Mouse (Mus musculus) neutrophil, adult 83 days (primary cell): ENCODE measurements around the gene Nisch. TPM values are rescaled to one million over a fixed set of nuclear protein-coding genes. Genes with fewer than 3 reads are reported as not detected.

Experiments
- total RNA-seq, 2 experiments: library from RNA; stranded (reverse); gene quantifications; one replicate each; pipeline ENCODE4 v1.2.4; 2023

The Nisch gene
- total RNA-seq = 100 to 1,000 TPM; 298 to 310 TPM

DNA sequence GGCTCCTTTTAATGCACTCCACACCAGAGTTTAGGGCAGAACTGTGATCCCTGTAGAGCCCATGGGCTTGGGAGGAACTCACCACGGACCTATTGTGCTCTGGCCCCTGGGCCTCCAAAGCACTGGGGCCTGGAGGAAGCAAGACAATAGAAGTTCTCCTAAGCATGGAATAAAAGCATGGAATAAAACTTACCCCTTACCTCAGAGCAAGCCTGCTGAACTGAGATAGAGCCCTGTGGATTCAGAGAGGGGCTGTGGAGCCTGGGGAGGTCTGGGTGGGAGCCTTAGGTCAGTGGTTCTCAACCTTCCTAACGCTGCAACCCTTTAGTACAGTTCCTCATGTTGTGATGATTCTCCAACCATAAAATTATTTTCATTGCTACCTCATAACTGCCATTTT is at the start of gene Nisch:
Nisch (minus strand) TSS at position 101 of the 400 bp plus-strand sequence.

DNA sequence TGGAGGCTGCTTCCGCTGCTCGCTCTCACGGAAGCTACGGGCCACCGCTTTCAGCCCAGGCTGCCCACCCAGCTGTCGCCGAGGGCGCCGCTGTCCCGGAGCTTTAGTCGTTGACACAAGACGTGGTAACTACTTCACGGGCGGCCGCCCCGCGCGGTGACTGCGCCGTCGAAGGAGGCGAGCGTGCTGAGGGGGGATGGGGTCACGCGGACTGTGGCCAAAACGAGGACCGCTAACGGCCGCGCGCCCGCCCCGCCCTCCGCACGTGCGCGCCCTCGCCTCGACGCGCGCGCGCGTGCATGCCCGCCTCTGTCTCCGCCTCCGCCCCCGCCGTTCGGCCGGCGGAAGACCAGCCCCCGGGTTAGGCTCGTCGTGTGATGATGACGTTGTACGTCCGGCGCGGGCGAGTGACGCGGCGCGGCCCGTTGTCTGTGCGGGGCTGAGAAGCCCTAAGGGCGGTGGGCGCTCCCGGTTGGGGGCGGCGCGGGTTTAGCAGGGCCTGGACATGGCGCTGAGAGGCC is 34.4 kb upstream of the Nisch start, which contains the start of the genes Phf7 and Bap1:
Phf7 (minus strand) TSS at position 234 of the 521 bp plus-strand sequence.
Bap1 (plus strand) TSS at position 367 of the 521 bp plus-strand sequence.

DNA sequence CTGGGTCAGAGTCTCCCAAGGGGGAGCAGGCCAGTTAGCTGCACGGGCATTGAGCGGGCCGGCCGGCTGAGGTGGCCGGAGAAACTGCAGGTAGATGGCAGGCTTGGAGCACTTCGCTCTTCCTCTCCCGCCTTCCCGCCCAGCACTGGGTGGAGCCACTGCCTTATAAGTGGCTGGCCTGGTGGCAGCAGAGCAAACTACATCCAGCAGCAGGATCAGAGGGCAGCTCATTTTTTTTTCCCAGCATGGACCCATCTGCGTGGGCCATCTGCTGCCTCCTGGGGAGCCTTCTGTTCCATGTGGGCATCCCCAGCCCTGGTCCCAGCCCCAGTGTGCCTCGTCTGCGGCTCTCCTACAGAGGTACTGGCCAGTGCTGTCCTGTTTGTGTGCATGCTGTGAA is 920 bp upstream of the Nisch start, which contains the start of gene Sema3g:
Sema3g (plus strand) TSS at position 195 of the 400 bp plus-strand sequence.

DNA sequence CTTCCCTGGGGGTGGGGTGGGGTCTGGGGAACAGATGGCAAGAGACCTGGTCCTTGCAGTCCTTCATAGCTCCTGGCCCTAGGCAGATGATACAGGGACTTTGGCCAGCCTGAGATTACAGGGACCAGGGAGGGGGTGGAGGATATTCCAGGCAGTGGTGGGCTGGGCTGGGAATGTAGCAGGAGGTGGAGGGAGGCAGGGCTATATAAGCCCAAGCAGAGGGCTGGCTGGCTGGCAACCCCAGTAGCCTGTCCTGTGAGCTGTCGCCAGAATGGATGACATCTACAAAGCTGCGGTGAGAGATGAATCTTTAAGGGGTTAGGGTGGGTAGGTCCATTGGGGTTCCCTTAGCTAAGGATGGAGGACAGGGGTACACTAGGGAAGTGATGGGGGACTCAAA is 8.7 kb downstream of the Nisch start, which contains the start of gene Tnnc1:
Tnnc1 (plus strand) TSS at position 229 of the 400 bp plus-strand sequence.

DNA sequence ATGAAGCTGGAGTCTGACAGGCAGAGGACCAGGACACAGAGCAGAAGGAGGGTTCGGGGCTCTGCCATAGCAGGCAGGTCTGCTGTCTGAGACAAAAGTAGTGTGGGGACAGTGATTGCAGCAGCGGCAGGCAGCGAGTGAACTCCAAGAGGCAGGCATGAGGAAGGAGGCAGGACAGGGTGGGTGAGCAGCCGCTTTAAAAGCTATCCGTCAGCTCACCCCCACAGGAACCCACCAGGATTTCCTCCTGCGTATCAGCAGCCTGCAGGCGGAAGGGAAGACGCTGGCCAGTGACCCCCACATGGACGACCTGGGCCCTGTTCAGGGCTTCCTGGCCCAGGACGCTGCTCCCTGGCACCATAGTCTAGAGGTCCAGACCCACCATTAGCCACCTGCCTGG is 48.3 kb downstream of the Nisch start, which contains the start of gene Stab1:
Stab1 (minus strand) TSS at position 217 of the 400 bp plus-strand sequence.

DNA sequence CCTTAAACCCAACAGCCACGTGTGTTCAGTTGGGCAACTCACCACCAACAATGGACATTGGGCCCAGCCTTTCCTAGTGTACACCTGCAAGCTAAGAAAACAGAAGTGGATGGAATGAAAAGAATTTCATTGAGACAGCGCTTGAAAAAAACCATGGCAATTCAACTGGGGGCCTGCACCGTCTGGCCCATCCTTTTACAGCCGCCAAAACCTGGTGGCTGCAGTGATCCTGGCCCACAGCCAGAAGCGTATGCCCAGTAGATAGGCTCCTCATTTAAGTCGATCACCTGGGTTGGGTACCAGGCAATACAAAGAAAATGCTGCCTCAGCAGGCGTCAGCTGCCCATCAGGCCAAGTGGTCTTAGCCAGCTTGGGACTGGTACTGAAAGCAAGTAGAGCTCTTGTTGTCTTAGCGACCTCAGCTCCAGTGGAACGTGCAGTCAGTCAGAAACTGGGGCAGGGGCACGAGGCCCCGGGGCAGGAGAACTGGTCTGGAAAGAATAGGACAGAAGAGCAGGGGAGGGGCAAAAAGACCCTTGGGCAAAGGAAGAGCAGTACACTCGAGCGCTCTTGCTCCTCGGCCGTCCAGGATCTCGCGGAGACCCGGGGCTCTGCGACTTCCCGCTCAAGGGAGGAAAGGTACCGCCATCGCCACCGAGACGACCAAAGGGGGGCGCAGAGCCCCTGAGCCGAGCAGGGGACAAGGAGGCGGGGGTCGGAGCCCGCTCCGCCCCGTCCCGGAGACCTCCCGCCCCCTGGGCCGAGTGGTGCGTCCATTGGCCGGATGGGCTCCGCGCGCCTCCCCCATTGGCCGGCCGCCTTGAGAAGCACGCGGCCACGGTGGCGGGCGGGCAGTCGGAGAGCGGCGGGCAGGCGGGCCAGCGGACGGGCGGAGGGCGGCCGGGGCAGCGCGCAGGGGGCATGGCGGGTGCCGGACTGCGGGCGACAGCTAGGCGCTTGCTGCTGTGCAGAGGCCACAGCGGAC is 86.2 kb downstream of the Nisch start, which contains the start of gene Nt5dc2:
Nt5dc2 (plus strand) TSS at position 818 of the 985 bp plus-strand sequence.

DNA sequence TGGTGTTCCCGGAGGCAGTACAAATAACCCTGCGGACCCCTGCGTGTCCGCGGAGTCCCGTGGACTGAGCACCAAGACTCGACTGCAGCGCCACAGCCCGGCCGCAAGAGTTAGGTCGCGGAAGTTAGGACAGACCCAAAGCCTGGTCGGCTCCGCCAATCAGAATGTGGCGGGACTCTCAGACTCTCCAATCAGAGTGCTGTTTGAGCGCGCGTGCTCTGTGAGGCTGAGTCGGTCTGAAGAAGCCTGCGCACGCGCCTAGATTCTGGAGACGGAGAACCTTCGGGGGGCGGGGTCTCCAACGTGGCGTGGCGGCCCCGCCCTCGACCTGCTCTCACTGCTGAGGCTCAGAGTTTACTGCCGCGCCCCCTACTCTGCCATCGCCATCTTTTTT is 87.9 kb downstream of the Nisch start, which contains the start of gene Smim4:
Smim4 (minus strand) TSS at position 131 of the 394 bp plus-strand sequence.

Other genes starting within 250 kb of the Nisch start
- 10 to 100 TPM; 11.4 to 12.2 TPM for gene Glt8d1, start 215.5 kb downstream of the Nisch start, total RNA-seq
- 10 to 100 TPM; 70.6 to 86.4 TPM for gene Spcs1, start 215.3 kb downstream of the Nisch start, total RNA-seq
- 10 to 100 TPM; 52.5 to 55.0 TPM for gene Pbrm1, start 197.8 kb downstream of the Nisch start, total RNA-seq
- gene Gnl3, start 197.8 kb downstream of the Nisch start, total RNA-seq = 10 to 100 TPM; 43.5 to 46.3 TPM
- 10 to 100 TPM; 43.2 to 63.8 TPM for gene Smim4, start 88.0 kb downstream of the Nisch start, total RNA-seq
- 10 to 100 TPM; 15.2 to 18.0 TPM for gene Nt5dc2, start 85.9 kb downstream of the Nisch start, total RNA-seq
- gene Stab1, start 48.3 kb downstream of the Nisch start, total RNA-seq = 1 to 10 TPM; 2.8 to 3.7 TPM
- 1 to 10 TPM; 1.0 to 2.1 TPM for gene Tnnc1, start 8.6 kb downstream of the Nisch start, total RNA-seq
- gene Sema3g, start 914 bp upstream of the Nisch start, total RNA-seq = under 1 TPM; 0.20 to 0.38 TPM
- gene Phf7, start 34.4 kb upstream of the Nisch start, total RNA-seq = 1 to 10 TPM; 6.6 to 7.2 TPM
- 10 to 100 TPM; 40.0 to 46.7 TPM for gene Bap1, start 34.5 kb upstream of the Nisch start, total RNA-seq
- gene Dnah1, start 107.0 kb upstream of the Nisch start, total RNA-seq = under 1 TPM in 1 of 2 experiments, not detected in 1; 0.02 TPM
- 10 to 100 TPM; 23.1 to 23.2 TPM for gene Capn7, start 119.7 kb upstream of the Nisch start, total RNA-seq
- gene Sh3bp5, start 219.1 kb upstream of the Nisch start, total RNA-seq = 10 to 100 TPM; 84.9 to 88.2 TPM